Mouse (Mus musculus): Measurements from ENCODE around the gene Ces2a. TPM values are rescaled to one million over a fixed set of nuclear protein-coding genes. Genes with fewer than 3 reads are reported as not detected.

Gene Ces2a
- total RNA-seq, 1 experiment = not detected

GRCm38 (mm10) chr8:104757621-104758020 is 23.8 kb downstream of the Ces2a start:
- no peaks in the 10 kb centered on the region for H3K9me3 ChIP-seq (ENCODE audit: control insufficient read depth, insufficient read depth, low read depth, low read length)
- no peak overlapping the region for H3K4me3 ChIP-seq (ENCODE audit: insufficient read depth in 1 of 2, low read depth in 1 of 2, low read length in 2 of 2, poor library complexity in 1 of 2, severe bottlenecking in 1 of 2)
- H3K36me3 ChIP-seq (ENCODE audit: control insufficient read depth, insufficient read depth, low read length, poor library complexity, severe bottlenecking) = no peaks in the 10 kb centered on the region; the same call in 1 of the 2 replicates
- no peak overlapping the region for H3K9ac ChIP-seq (ENCODE audit: insufficient read depth, low read depth, low read length, poor library complexity, severe bottlenecking)
- H3K4me1 ChIP-seq (ENCODE audit: control insufficient read depth in 2 of 2, insufficient read depth in 2 of 2, low read length in 2 of 2, poor library complexity in 1 of 2) = no peaks in the 10 kb centered on the region
- in situ Hi-C loops (cut with MboI; ENCODE audit: low sequenced_read_pairs in 2 of 2, unreplicated experiment in 2 of 2) = no loop called here
- TF ChIP-seq ZC3H11A (IDR thresholded peaks at IDR 0.05; ENCODE audit: borderline replicate concordance, low read depth, low read length) = no peak
- no peak for TF ChIP-seq CHD2 (IDR thresholded peaks at IDR 0.05; ENCODE audit: low read depth, low read length)
- no peak for TF ChIP-seq MAFK (IDR thresholded peaks at IDR 0.05; ENCODE audit: insufficient read depth, low read depth, low read length)
- no peak for TF ChIP-seq HCFC1 (IDR thresholded peaks at IDR 0.05; ENCODE audit: borderline replicate concordance, insufficient read depth, low read length)
- no peak for TF ChIP-seq ZNF384 (IDR thresholded peaks at IDR 0.05; ENCODE audit: low read depth, low read length)
- H3K27ac ChIP-seq (ENCODE audit: insufficient read depth, low read depth, low read length, poor library complexity, severe bottlenecking) = no peak overlapping the region
- DNase-seq (ENCODE audit: low read depth, low spot score) = no peak

GRCm38 (mm10) chr8:104758209-104758608 is 24.4 kb downstream of the Ces2a start:
- Histone ChIP-seq H3K4me3 (ENCODE audit: insufficient read depth in 1 of 2, low read depth in 1 of 2, low read length in 2 of 2, poor library complexity in 1 of 2, severe bottlenecking in 1 of 2) (no peak overlapping the region), H3K9me3 (ENCODE audit: control insufficient read depth, insufficient read depth, low read depth, low read length) (no peaks in the 10 kb centered on the region), H3K4me1 (ENCODE audit: control insufficient read depth in 2 of 2, insufficient read depth in 2 of 2, low read length in 2 of 2, poor library complexity in 1 of 2) (no peaks in the 10 kb centered on the region), H3K9ac (ENCODE audit: insufficient read depth, low read depth, low read length, poor library complexity, severe bottlenecking) (no peak overlapping the region), H3K36me3 (ENCODE audit: control insufficient read depth, insufficient read depth, low read length, poor library complexity, severe bottlenecking) (no peaks in the 10 kb centered on the region; the same call in 1 of the 2 replicates), H3K27ac (ENCODE audit: insufficient read depth, low read depth, low read length, poor library complexity, severe bottlenecking) (no peak overlapping the region)
- TF ChIP-seq ZNF384 (IDR thresholded peaks at IDR 0.05; ENCODE audit: low read depth, low read length) = no peak
- TF ChIP-seq MAFK (IDR thresholded peaks at IDR 0.05; ENCODE audit: insufficient read depth, low read depth, low read length) = no peak
- TF ChIP-seq ZC3H11A (IDR thresholded peaks at IDR 0.05; ENCODE audit: borderline replicate concordance, low read depth, low read length) = no peak
- TF ChIP-seq CHD2 (IDR thresholded peaks at IDR 0.05; ENCODE audit: low read depth, low read length) = no peak
- TF ChIP-seq HCFC1 (IDR thresholded peaks at IDR 0.05; ENCODE audit: borderline replicate concordance, insufficient read depth, low read length) = no peak
- DNase-seq (ENCODE audit: low read depth, low spot score) = no peak
- in situ Hi-C loops (cut with MboI; ENCODE audit: low sequenced_read_pairs in 2 of 2, unreplicated experiment in 2 of 2) = no loop called here

- Histone ChIP-seq H3K9ac (ENCODE audit: insufficient read depth, low read depth, low read length, poor library complexity, severe bottlenecking) (no peak overlapping the region), H3K27ac (ENCODE audit: insufficient read depth, low read depth, low read length, poor library complexity, severe bottlenecking) (no peak overlapping the region), H3K4me1 (ENCODE audit: control insufficient read depth in 2 of 2, insufficient read depth in 2 of 2, low read length in 2 of 2, poor library complexity in 1 of 2) (no peaks in the 10 kb centered on the region), H3K9me3 (ENCODE audit: control insufficient read depth, insufficient read depth, low read depth, low read length) (no peaks in the 10 kb centered on the region), H3K36me3 (ENCODE audit: control insufficient read depth, insufficient read depth, low read length, poor library complexity, severe bottlenecking) (no peaks in the 10 kb centered on the region; the same call in 1 of the 2 replicates), H3K4me3 (ENCODE audit: insufficient read depth in 1 of 2, low read depth in 1 of 2, low read length in 2 of 2, poor library complexity in 1 of 2, severe bottlenecking in 1 of 2) (no peak overlapping the region)
- no peak for TF ChIP-seq ZNF384 (IDR thresholded peaks at IDR 0.05; ENCODE audit: low read depth, low read length)
- TF ChIP-seq CHD2 (IDR thresholded peaks at IDR 0.05; ENCODE audit: low read depth, low read length) = no peak
- TF ChIP-seq HCFC1 (IDR thresholded peaks at IDR 0.05; ENCODE audit: borderline replicate concordance, insufficient read depth, low read length) = no peak
- TF ChIP-seq ZC3H11A (IDR thresholded peaks at IDR 0.05; ENCODE audit: borderline replicate concordance, low read depth, low read length) = no peak
- TF ChIP-seq MAFK (IDR thresholded peaks at IDR 0.05; ENCODE audit: insufficient read depth, low read depth, low read length) = no peak
- no peak for DNase-seq (ENCODE audit: low read depth, low spot score)
- in situ Hi-C loops (cut with MboI; ENCODE audit: low sequenced_read_pairs in 2 of 2, unreplicated experiment in 2 of 2) = no loop called here
These were observed 27.3 kb downstream of the Ces2a start for GRCm38 (mm10) chr8:104761126-104761525.

- Histone ChIP-seq H3K9ac (ENCODE audit: insufficient read depth, low read depth, low read length, poor library complexity, severe bottlenecking) (no peak overlapping the region), H3K4me1 (ENCODE audit: control insufficient read depth in 2 of 2, insufficient read depth in 2 of 2, low read length in 2 of 2, poor library complexity in 1 of 2) (no peaks in the 10 kb centered on the region), H3K4me3 (ENCODE audit: insufficient read depth in 1 of 2, low read depth in 1 of 2, low read length in 2 of 2, poor library complexity in 1 of 2, severe bottlenecking in 1 of 2) (no peak overlapping the region), H3K27ac (ENCODE audit: insufficient read depth, low read depth, low read length, poor library complexity, severe bottlenecking) (no peak overlapping the region), H3K36me3 (ENCODE audit: control insufficient read depth, insufficient read depth, low read length, poor library complexity, severe bottlenecking) (no peaks in the 10 kb centered on the region), H3K9me3 (ENCODE audit: control insufficient read depth, insufficient read depth, low read depth, low read length) (no peaks in the 10 kb centered on the region)
- DNase-seq (ENCODE audit: low read depth, low spot score) = no peak
- in situ Hi-C loops (cut with MboI; ENCODE audit: low sequenced_read_pairs in 2 of 2, unreplicated experiment in 2 of 2) = no loop called here
- no peak for TF ChIP-seq ZNF384 (IDR thresholded peaks at IDR 0.05; ENCODE audit: low read depth, low read length)
- TF ChIP-seq ZC3H11A (IDR thresholded peaks at IDR 0.05; ENCODE audit: borderline replicate concordance, low read depth, low read length) = no peak
- TF ChIP-seq CHD2 (IDR thresholded peaks at IDR 0.05; ENCODE audit: low read depth, low read length) = no peak
- no peak for TF ChIP-seq MAFK (IDR thresholded peaks at IDR 0.05; ENCODE audit: insufficient read depth, low read depth, low read length)
- no peak for TF ChIP-seq HCFC1 (IDR thresholded peaks at IDR 0.05; ENCODE audit: borderline replicate concordance, insufficient read depth, low read length)
These were observed 32.7 kb downstream of the Ces2a start for GRCm38 (mm10) chr8:104766485-104766884.

- in situ Hi-C loops (cut with MboI; ENCODE audit: low sequenced_read_pairs in 2 of 2, unreplicated experiment in 2 of 2) = no loop called here
These were observed 36.6 kb downstream of the Ces2a start for GRCm38 (mm10) chr8:104770365-104770764.

More at GRCm38 (mm10) chr8:104770365-104770764, 36.6 kb downstream of the Ces2a start:
- Histone ChIP-seq H3K27ac (ENCODE audit: insufficient read depth, low read depth, low read length, poor library complexity, severe bottlenecking) (no peak overlapping the region), H3K4me1 (ENCODE audit: control insufficient read depth in 2 of 2, insufficient read depth in 2 of 2, low read length in 2 of 2, poor library complexity in 1 of 2) (no peaks in the 10 kb centered on the region), H3K9ac (ENCODE audit: insufficient read depth, low read depth, low read length, poor library complexity, severe bottlenecking) (no peak overlapping the region), H3K4me3 (ENCODE audit: insufficient read depth in 1 of 2, low read depth in 1 of 2, low read length in 2 of 2, poor library complexity in 1 of 2, severe bottlenecking in 1 of 2) (no peak overlapping the region), H3K36me3 (ENCODE audit: control insufficient read depth, insufficient read depth, low read length, poor library complexity, severe bottlenecking) (no peaks in the 10 kb centered on the region), H3K9me3 (ENCODE audit: control insufficient read depth, insufficient read depth, low read depth, low read length) (no peaks in the 10 kb centered on the region)
- no peak for TF ChIP-seq CHD2 (IDR thresholded peaks at IDR 0.05; ENCODE audit: low read depth, low read length)
- TF ChIP-seq HCFC1 (IDR thresholded peaks at IDR 0.05; ENCODE audit: borderline replicate concordance, insufficient read depth, low read length) = no peak
- no peak for TF ChIP-seq ZNF384 (IDR thresholded peaks at IDR 0.05; ENCODE audit: low read depth, low read length)
- no peak for TF ChIP-seq ZC3H11A (IDR thresholded peaks at IDR 0.05; ENCODE audit: borderline replicate concordance, low read depth, low read length)
- TF ChIP-seq MAFK (IDR thresholded peaks at IDR 0.05; ENCODE audit: insufficient read depth, low read depth, low read length) = no peak
- DNase-seq (ENCODE audit: low read depth, low spot score) = no peak
